Mouse (Mus musculus) liver, embryonic 11.5 days (tissue): ENCODE data around the gene Sec61b. TPM values are rescaled to one million over a fixed set of nuclear protein-coding genes. Genes with fewer than 3 reads are reported as not detected.

ENCODE experiments used
- ATAC-seq: fragments of 200-750 bp; cut with Nextera tagmentation; replicated peaks from 2 replicates; pipeline ENCODE4 v1.8.0; 2017; ENCODE audit warnings: moderate number of reproducible peaks, mild to moderate bottlenecking, moderate TSS enrichment, moderate library complexity; ENCODE audit not compliant: low FRiP score
- DNase-seq: peaks from one replicate; pipeline ENCODE4 v3.0.0-alpha.2; 2017; ENCODE audit warnings: low spot score
- H3K27ac ChIP-seq: fragments of 300-500 bp; sonication (generic); 2 replicates; pipeline ENCODE4 v1.5.1; 2014; ENCODE audit warnings: mild to moderate bottlenecking, low read depth, low read length, control low read depth
- H3K27me3 ChIP-seq: fragments of 300-500 bp; sonication (generic); replicated peaks from 2 replicates; pipeline ENCODE4 v1.6.1; 2014; ENCODE audit warnings: low read length, mixed read lengths; ENCODE audit not compliant: control insufficient read depth, insufficient read depth
- H3K36me3 ChIP-seq: fragments of 300-500 bp; sonication (generic); 2 replicates; pipeline ENCODE4 v1.6.1; 2014; ENCODE audit warnings: mild to moderate bottlenecking, low read length, moderate library complexity, mixed read lengths; ENCODE audit not compliant: control insufficient read depth, insufficient read depth
- H3K4me1 ChIP-seq: fragments of 300-500 bp; sonication (generic); replicated peaks from 2 replicates; pipeline ENCODE4 v1.6.1; 2014; ENCODE audit warnings: low read length, mixed read lengths; ENCODE audit not compliant: control insufficient read depth, insufficient read depth
- H3K4me2 ChIP-seq: fragments of 300-500 bp; sonication (generic); 2 replicates; pipeline ENCODE4 v1.6.1; 2014; ENCODE audit warnings: mild to moderate bottlenecking, control low read depth, moderate library complexity
- H3K4me3 ChIP-seq: fragments of 300-500 bp; sonication (generic); 2 replicates; pipeline ENCODE4 v1.5.1; 2014; ENCODE audit warnings: low read depth, low read length, control low read depth
- H3K9ac ChIP-seq: fragments of 300-500 bp; sonication (generic); 2 replicates; pipeline ENCODE4 v1.6.1; 2014; ENCODE audit warnings: low read depth, low read length, control low read depth
- H3K9me3 ChIP-seq: fragments of 300-500 bp; sonication (generic); 2 replicates; pipeline ENCODE4 v1.6.1; 2016; ENCODE audit warnings: low read length, inconsistent platforms, mixed read lengths; ENCODE audit not compliant: control insufficient read depth
- WGBS: fragments of 180-500 bp; shearing (Covaris S2); extraction: QIAGEN DNeasy Blood & Tissue Kit; methylation state at CpG from one replicate; pipeline ENCODE4 v1.1.7; 2014; 5-methylcytosine and 5-hydroxymethylcytosine counted together
- polyA plus RNA-seq: library from polyadenylated mRNA; unstranded; fragments of >200 nt; fragmentation: Nextera tagmentation; extraction: Ambion mirVana; gene quantifications from 2 replicates; pipeline ENCODE4 v1.2.1, GENCODE M21; 2014

The Sec61b gene
- polyA plus RNA-seq, 1 experiment from 2014 or later: 390 TPM

GRCm38 (mm10) chr4:47521884-47522605 lies 47.6 kb downstream of the Sec61b start:
- WGBS: 80% methylated on average over 6 of the region's 6 CpGs
- H3K9me3 ChIP-seq: no peaks in the 10 kb centered on the region
- H3K4me1 ChIP-seq: no peaks in the 10 kb centered on the region
- no peak overlapping the region for H3K4me2 ChIP-seq
- no peak overlapping the region for H3K27ac ChIP-seq
- H3K4me3 ChIP-seq: no peak overlapping the region
- DNase-seq (no peak), ATAC-seq (no peak)
- H3K36me3 ChIP-seq: no peaks in the 10 kb centered on the region
- no peak overlapping the region for H3K9ac ChIP-seq
- H3K27me3 ChIP-seq: no peaks in the 10 kb centered on the region; the same call in 1 of the 2 replicates

DNA sequence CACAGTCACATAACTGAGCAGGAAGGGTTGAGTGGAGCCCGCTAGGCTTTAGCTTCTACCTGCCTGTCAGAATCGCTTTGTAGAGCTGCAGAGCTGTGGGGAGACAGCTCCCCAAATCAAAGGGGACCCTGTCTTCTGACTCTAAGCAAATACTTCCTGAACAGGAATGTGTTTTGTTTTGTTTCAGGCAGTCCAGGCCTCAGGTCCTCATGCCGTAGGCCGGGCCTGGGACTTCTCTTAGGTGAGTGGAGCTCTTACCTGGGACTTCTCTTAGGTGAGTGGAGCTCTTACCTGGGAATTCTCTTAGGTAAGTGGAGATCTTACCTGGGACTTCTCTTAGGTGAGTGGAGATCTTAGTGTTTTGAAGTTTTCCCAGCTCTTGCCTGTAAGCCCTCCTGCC lies 55.4 kb downstream of the Sec61b start:
- Histone ChIP-seq H3K9me3 (no peaks in the 10 kb centered on the region), H3K9ac (no peak overlapping the region), H3K27me3 (no peaks in the 10 kb centered on the region), H3K4me3 (no peak overlapping the region), H3K4me2 (no peak overlapping the region), H3K27ac (no peak overlapping the region), H3K4me1 (no peaks in the 10 kb centered on the region), H3K36me3 (no peaks in the 10 kb centered on the region)
- no peak for DNase-seq
- 89% methylated on average over 4 of the region's 4 CpGs for WGBS
- no peak for ATAC-seq

Other genes starting within 250 kb of the Sec61b start
- 24.3 and 26.3 TPM in 2 replicates for gene Tgfbr1, start 121.4 kb upstream of the Sec61b start, polyA plus RNA-seq
- 44.5 and 46.3 TPM in 2 replicates for gene Alg2, start 325 bp upstream of the Sec61b start, polyA plus RNA-seq